Mouse (Mus musculus) heart, postnatal 0 days (tissue): ENCODE data around the gene Stx3. TPM values are rescaled to one million over a fixed set of nuclear protein-coding genes. Genes with fewer than 3 reads are reported as not detected.

Experiments
- ATAC-seq: fragments of 200-750 bp; cut with Nextera tagmentation; 2 replicates; pipeline ENCODE4 v1.8.0; 2017; ENCODE audit warnings: low read depth, moderate number of reproducible peaks, moderate library complexity; ENCODE audit not compliant: insufficient read depth
- DNase-seq: peaks from one replicate; pipeline ENCODE4 v3.0.0-alpha.2; 2016; ENCODE audit warnings: low spot score
- H3K27ac ChIP-seq: fragments of 300-500 bp; sonication (generic); 2 replicates; pipeline ENCODE4 v1.5.1; 2014; ENCODE audit warnings: low read depth, mild to moderate bottlenecking
- H3K27me3 ChIP-seq: fragments of 300-500 bp; sonication (generic); 2 replicates; pipeline ENCODE4 v1.6.1; 2014; ENCODE audit warnings: low read length, mixed read lengths; ENCODE audit not compliant: control insufficient read depth, insufficient read depth
- H3K36me3 ChIP-seq: fragments of 300-500 bp; sonication (generic); replicated peaks from 2 replicates; pipeline ENCODE4 v1.6.1; 2014; ENCODE audit warnings: low read length, mixed read lengths; ENCODE audit not compliant: control insufficient read depth, insufficient read depth
- H3K4me1 ChIP-seq: fragments of 300-500 bp; sonication (generic); 2 replicates; pipeline ENCODE4 v1.6.1; 2014; ENCODE audit warnings: antibody characterized with exemption; ENCODE audit not compliant: control insufficient read depth, insufficient read depth
- H3K4me2 ChIP-seq: fragments of 300-500 bp; sonication (generic); 2 replicates; pipeline ENCODE4 v1.6.1; 2014; ENCODE audit warnings: low read depth, mild to moderate bottlenecking, low read length, moderate library complexity
- H3K4me3 ChIP-seq: fragments of 300-500 bp; sonication (generic); 2 replicates; pipeline ENCODE4 v1.5.1; 2014; ENCODE audit warnings: low read depth, low read length
- H3K9ac ChIP-seq: fragments of 300-500 bp; sonication (generic); replicated peaks from 2 replicates; pipeline ENCODE4 v1.6.1; 2014; ENCODE audit warnings: low read depth, low read length, mixed read lengths
- H3K9me3 ChIP-seq: fragments of 300-500 bp; sonication (generic); replicated peaks from 2 replicates; pipeline ENCODE4 v1.6.1; 2016; ENCODE audit warnings: low read length; ENCODE audit not compliant: control insufficient read depth
- CTCF ChIP-seq: IDR thresholded peaks from 2 replicates; pipeline ENCODE4 v1.5.1; 2016; ENCODE audit warnings: antibody characterized with exemption, control low read depth, low read depth
- EP300 ChIP-seq: IDR thresholded peaks from 2 replicates; pipeline ENCODE4 v1.6.1; 2016; ENCODE audit warnings: antibody characterized with exemption, low read depth
- WGBS: fragments of 180-500 bp; shearing (Covaris S2); extraction: QIAGEN DNeasy Blood & Tissue Kit; methylation state at CpG from one replicate; pipeline ENCODE4 v1.1.7; 2014; 5-methylcytosine and 5-hydroxymethylcytosine counted together
- polyA plus RNA-seq: library from polyadenylated mRNA; unstranded; fragments of >200 nt; fragmentation: Nextera tagmentation; extraction: Ambion mirVana; gene quantifications from 2 replicates; pipeline ENCODE4 v1.2.1, GENCODE M21; 2015
- total RNA-seq: library from RNA; depleted of rRNA; stranded (reverse); fragments of >200 nt; gene quantifications from 2 replicates; pipeline ENCODE4 v1.2.3, GENCODE M21; 2014; ENCODE audit warnings: low replicate concordance

The Stx3 gene
- total and polyA plus RNA-seq, 2 experiments from 2014 or later = 6.3 to 10.6 TPM

- WGBS = under 1% methylated on average over 30 of the region's 30 CpGs
- no peak for TF ChIP-seq CTCF
- no peak for TF ChIP-seq EP300
- DNase-seq (peak; percentile 85), ATAC-seq (peak; percentile 93)
- Histone ChIP-seq H3K36me3 (peaks cover 22% of the 10 kb centered on the region), H3K27me3 (no peaks in the 10 kb centered on the region), H3K4me2 (peak within 1 kb of the TSS; percentile 92), H3K9ac (peak within 1 kb of the TSS; percentile 76), H3K4me1 (peaks cover 13% of the 10 kb centered on the region), H3K4me3 (peak within 1 kb of the TSS; percentile 77), H3K27ac (peak within 1 kb of the TSS; percentile 66), H3K9me3 (no peaks in the 10 kb centered on the region)
Observed at GRCm38 (mm10) chr19:11770205-11770892, 48.9 kb downstream of the Stx3 start, which contains the start of gene Mrpl16. Gene Mrpl16, plus strand, starts transcription at chr19:11770391.

- 88% methylated on average over 5 of the region's 5 CpGs for WGBS
Observed at GRCm38 (mm10) chr19:11769257-11769920, 49.8 kb downstream of the Stx3 start.

GRCm38 (mm10) chr19:11768163-11768562 is 51.0 kb downstream of the Stx3 start:
- ATAC-seq (no peak), DNase-seq (peak; percentile 27)
- Histone ChIP-seq H3K4me2 (no peak overlapping the region), H3K4me3 (no peak overlapping the region), H3K9ac (no peak overlapping the region), H3K36me3 (peaks cover 2% of the 10 kb centered on the region; the same call in 1 of the 2 replicates), H3K27me3 (no peaks in the 10 kb centered on the region), H3K9me3 (no peaks in the 10 kb centered on the region), H3K4me1 (peaks cover 13% of the 10 kb centered on the region), H3K27ac (no peak overlapping the region)
- TF ChIP-seq EP300 (no peak), CTCF (peak; percentile 62)
- 6% methylated on average over 3 of the region's 3 CpGs for WGBS

More at GRCm38 (mm10) chr19:11769257-11769920, 49.8 kb downstream of the Stx3 start:
- Histone ChIP-seq H3K9me3 (no peaks in the 10 kb centered on the region), H3K36me3 (peaks cover 15% of the 10 kb centered on the region), H3K4me2 (peak overlapping the region; percentile 92), H3K27ac (no peak overlapping the region), H3K4me3 (peak overlapping the region; percentile 77), H3K4me1 (peaks cover 13% of the 10 kb centered on the region), H3K9ac (no peak overlapping the region), H3K27me3 (no peaks in the 10 kb centered on the region)
- ATAC-seq (no peak), DNase-seq (no peak)
- TF ChIP-seq EP300 (no peak), CTCF (no peak)

GRCm38 (mm10) chr19:11766413-11766812 is 52.8 kb downstream of the Stx3 start:
- Histone ChIP-seq H3K9me3 (no peaks in the 10 kb centered on the region), H3K27me3 (no peaks in the 10 kb centered on the region), H3K4me3 (no peak overlapping the region), H3K27ac (no peak overlapping the region), H3K4me2 (no peak overlapping the region), H3K36me3 (no peaks in the 10 kb centered on the region), H3K4me1 (peaks cover 13% of the 10 kb centered on the region), H3K9ac (no peak overlapping the region)
- 44% methylated on average over 4 of the region's 4 CpGs for WGBS
- ATAC-seq (no peak), DNase-seq (no peak)
- TF ChIP-seq EP300 = no peak
- TF ChIP-seq CTCF = no peak

- H3K4me1 ChIP-seq = peaks cover 4% of the 10 kb centered on the region; the same call in 1 of the 2 replicates
- H3K9me3 ChIP-seq = no peaks in the 10 kb centered on the region
Observed at GRCm38 (mm10) chr19:11765059-11765458, 54.1 kb downstream of the Stx3 start.

More at GRCm38 (mm10) chr19:11765059-11765458, 54.1 kb downstream of the Stx3 start:
- no peak overlapping the region for H3K4me2 ChIP-seq
- H3K36me3 ChIP-seq = no peaks in the 10 kb centered on the region
- H3K4me3 ChIP-seq = no peak overlapping the region
- H3K27ac ChIP-seq = no peak overlapping the region
- no peak for DNase-seq
- ATAC-seq = no peak
- WGBS = 66% methylated on average over 3 of the region's 3 CpGs
- no peak overlapping the region for H3K9ac ChIP-seq
- TF ChIP-seq CTCF = no peak; the same call in 1 of the 2 replicates
- no peak for TF ChIP-seq EP300
- H3K27me3 ChIP-seq = no peaks in the 10 kb centered on the region
